Mouse (Mus musculus) kidney, adult 2 months (tissue): ENCODE measurements around the gene Supv3l1. TPM values are rescaled to one million over a fixed set of nuclear protein-coding genes. Genes with fewer than 3 reads are reported as not detected.
"Not testable (repeated sequence)": the region's sequence is repeated elsewhere in the genome, so short reads cannot be mapped to it uniquely, and the experiment has no call there.

Experiments used
- DNase-seq: peaks from one replicate; pipeline ENCODE4 v3.0.0; 2021
- H3K27ac ChIP-seq: fragments of 200-500 bp; 2 replicates; pipeline ENCODE4 v1.5.1; 2012; ENCODE audit warnings: low read depth, low read length, control low read depth, inconsistent platforms; ENCODE audit not compliant: insufficient read depth
- H3K27me3 ChIP-seq: fragments of 200-500 bp; replicated peaks from 2 replicates; pipeline ENCODE4 v1.6.1; 2012; ENCODE audit warnings: mild to moderate bottlenecking, moderate library complexity, low read length, inconsistent platforms; ENCODE audit not compliant: control insufficient read depth, insufficient read depth
- H3K36me3 ChIP-seq: fragments of 200-500 bp; 2 replicates; pipeline ENCODE4 v1.6.1; 2012; ENCODE audit warnings: mild to moderate bottlenecking, moderate library complexity, low read length, inconsistent platforms; ENCODE audit not compliant: control insufficient read depth, insufficient read depth
- H3K4me1 ChIP-seq: fragments of 200-500 bp; 2 replicates; pipeline ENCODE4 v1.6.1; 2011; ENCODE audit warnings: low read length; ENCODE audit not compliant: control insufficient read depth, insufficient read depth
- H3K4me3 ChIP-seq: fragments of 200-500 bp; 2 replicates; pipeline ENCODE4 v1.5.1; 2011; ENCODE audit warnings: mild to moderate bottlenecking, low read depth, low read length, control low read depth; ENCODE audit not compliant: insufficient read depth
- CTCF ChIP-seq: fragments of 200-500 bp; conservative IDR thresholded peaks from 2 replicates; pipeline ENCODE4 v1.5.1; 2011; ENCODE audit warnings: low read depth, mild to moderate bottlenecking, control low read depth, low read length, moderate library complexity, mixed read lengths; ENCODE audit not compliant: insufficient read depth, insufficient read length
- POLR2A ChIP-seq: fragments of 200-500 bp; IDR thresholded peaks from one replicate; pipeline ENCODE4 v1.6.1; 2011; ENCODE audit warnings: low read depth, low read length, control low read depth
- WGBS: fragments of 180-500 bp; shearing (Covaris S2); methylation state at CpG from one replicate; pipeline ENCODE4 v1.1.7; 2018; 5-methylcytosine and 5-hydroxymethylcytosine counted together
- polyA plus RNA-seq: library from polyadenylated mRNA; depleted of rRNA; stranded (reverse); fragments of >200 nt; gene quantifications from 2 replicates; pipeline ENCODE4 v1.2.3, GENCODE M21; 2012; rRNA removed

Supv3l1 gene
- polyA plus RNA-seq = 22.9 and 25.4 TPM in 2 replicates

DNA sequence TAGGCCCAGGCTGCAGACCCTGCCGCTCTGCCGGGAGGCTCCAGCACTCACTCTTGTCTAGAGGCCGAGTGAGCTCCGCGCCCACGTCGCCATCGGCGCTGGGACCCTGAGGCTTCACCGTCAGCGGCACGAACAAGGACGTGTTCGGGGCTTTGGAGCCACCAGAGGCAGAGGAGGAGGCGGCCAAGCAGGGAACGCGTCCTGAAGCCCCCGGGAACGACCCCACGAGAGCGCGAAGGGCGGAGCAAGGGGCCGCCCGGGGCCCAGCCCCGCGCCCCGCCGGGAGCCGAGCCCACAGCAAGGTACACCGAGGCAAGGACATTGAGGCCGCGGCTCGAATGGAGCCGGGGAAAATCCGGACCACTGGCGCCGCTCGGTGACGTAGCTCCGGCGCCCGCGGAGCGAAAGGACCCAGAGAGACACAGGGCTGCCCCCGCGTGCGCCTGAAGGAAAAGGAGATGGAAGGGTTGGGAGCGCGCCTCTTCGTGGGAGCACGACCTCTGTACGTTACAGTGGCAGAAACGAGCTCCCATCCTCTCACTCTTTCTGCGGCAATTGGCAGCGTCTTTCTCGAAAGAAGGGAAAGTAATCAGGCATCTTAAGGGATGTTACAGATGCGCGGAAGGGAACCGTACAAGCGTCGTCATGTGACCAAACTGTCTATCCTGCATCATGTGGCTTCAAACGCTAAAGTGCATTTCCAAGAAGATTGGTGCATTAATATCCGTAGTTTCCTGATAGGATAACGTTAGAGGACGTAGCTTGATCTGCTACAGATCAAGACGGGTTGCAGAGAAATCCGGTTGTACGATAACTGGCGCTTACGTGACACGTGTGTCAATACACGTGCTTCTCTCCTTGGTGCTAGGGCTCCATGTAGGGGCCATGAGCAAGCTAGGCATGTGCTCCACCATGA lies at the start of gene Supv3l1, which contains the start of gene 4930507D05Rik:
TSS of gene Supv3l1 (minus strand) at position 375 of the 916 bp plus-strand sequence.
TSS of gene 4930507D05Rik (plus strand) at position 126 of the 916 bp plus-strand sequence.
- Histone ChIP-seq H3K4me1 (peaks cover 4% of the 10 kb centered on the region; the same call in 1 of the 2 replicates), H3K27ac (peak within 1 kb of the TSS; percentile 95), H3K36me3 (no peaks in the 10 kb centered on the region; the same call in 1 of the 2 replicates), H3K27me3 (no peaks in the 10 kb centered on the region), H3K4me3 (peak within 1 kb of the TSS; percentile 85)
- no peak for TF ChIP-seq CTCF
- TF ChIP-seq POLR2A = no peak
- DNase-seq = peak; percentile 92
- under 1% methylated on average over 73 of the region's 73 CpGs for WGBS

GRCm38 (mm10) chr10:62491681-62492080 lies 42.1 kb upstream of the Supv3l1 start:
- DNase-seq, H3K27ac ChIP-seq, H3K4me1 ChIP-seq, H3K27me3 ChIP-seq, H3K4me3 ChIP-seq, H3K36me3 ChIP-seq: not testable (repeated sequence)
- WGBS = 88% methylated on average over 3 of the region's 3 CpGs

DNA sequence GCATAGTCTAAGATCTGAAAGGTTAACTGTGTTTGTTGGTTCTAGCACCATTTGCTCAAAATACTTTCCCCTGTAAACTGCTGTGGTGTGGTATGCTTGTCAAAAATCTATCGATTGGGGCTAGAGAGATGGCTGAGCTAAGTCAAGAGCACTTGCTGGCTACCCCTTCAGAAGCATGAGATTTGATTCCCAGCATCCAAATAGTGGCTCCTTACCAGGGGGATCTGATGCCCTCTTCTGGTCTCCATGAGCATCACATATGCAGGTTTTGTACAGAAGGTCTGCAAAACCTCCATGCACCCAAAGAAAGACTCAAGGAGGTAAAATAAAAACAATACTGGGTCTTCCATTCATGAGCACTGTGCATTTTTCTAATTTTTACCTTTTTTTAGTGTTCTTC lies 38.7 kb upstream of the Supv3l1 start:
- no peak overlapping the region for H3K27ac ChIP-seq
- peaks cover 8% of the 10 kb centered on the region; the same call in 1 of the 2 replicates for H3K4me1 ChIP-seq
- no peaks in the 10 kb centered on the region for H3K36me3 ChIP-seq
- no peaks in the 10 kb centered on the region for H3K27me3 ChIP-seq
- peak; percentile 55 for TF ChIP-seq CTCF
- TF ChIP-seq POLR2A = no peak
- H3K4me3 ChIP-seq = no peak overlapping the region
- peak; percentile 72 for DNase-seq
- WGBS = 12% methylated on average over 1 of the region's 1 CpGs

DNA sequence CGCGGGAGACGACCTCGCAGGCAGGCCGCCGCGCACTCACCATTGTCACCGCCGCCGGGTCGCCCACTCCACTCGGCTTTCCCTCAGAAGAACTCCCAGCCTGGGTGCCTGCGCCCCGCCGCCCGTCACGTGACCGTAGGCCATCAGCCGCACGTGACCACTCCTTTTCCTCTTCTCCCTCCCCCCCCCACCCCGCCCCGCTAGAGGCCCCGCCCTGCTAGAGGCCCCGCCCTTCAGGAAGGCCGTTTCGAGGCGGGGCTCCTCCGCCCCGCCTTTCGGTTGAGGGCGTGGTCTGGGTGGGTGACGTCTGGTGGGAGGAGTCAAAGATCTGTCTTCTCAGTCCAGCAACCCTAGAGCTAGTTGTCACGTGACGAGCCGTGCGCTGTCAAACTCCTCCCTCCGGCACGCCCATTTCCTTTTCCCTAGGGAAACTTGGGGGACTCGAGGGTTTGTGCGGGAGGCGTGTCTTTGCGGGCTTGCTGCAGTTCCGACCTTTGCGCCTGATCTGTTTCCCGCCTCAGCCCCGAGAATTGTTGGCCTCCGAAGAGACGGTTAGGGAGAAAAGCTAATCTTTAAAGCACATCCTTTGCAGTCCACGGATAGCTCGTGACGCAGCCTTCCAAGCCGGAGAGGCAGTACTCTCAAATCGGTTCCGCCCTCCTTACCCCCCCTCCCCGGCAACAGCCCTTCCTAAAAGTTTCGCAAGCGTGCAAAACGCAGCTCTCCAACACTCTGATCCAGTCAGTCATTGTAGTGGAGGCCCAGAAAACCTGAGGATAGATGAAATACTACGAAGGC lies 37.3 kb upstream of the Supv3l1 start, which contains the start of gene Vps26a:
TSS of gene Vps26a (minus strand) at position 188 of the 798 bp plus-strand sequence.
- Histone ChIP-seq H3K27me3 (no peaks in the 10 kb centered on the region), H3K4me3 (peak within 1 kb of the TSS; percentile 70), H3K36me3 (no peaks in the 10 kb centered on the region), H3K4me1 (peaks cover 9% of the 10 kb centered on the region; the same call in 1 of the 2 replicates), H3K27ac (peak within 1 kb of the TSS; percentile 86)
- under 1% methylated on average over 59 of the region's 59 CpGs for WGBS
- TF ChIP-seq POLR2A = peak; percentile 41
- no peak for TF ChIP-seq CTCF
- DNase-seq = peak; percentile 100

- DNase-seq = no peak
- peak overlapping the region; percentile 70 for H3K4me3 ChIP-seq
- WGBS = under 1% methylated on average over 48 of the region's 48 CpGs
- H3K36me3 ChIP-seq = no peaks in the 10 kb centered on the region
- H3K4me1 ChIP-seq = peaks cover 9% of the 10 kb centered on the region; the same call in 1 of the 2 replicates
- TF ChIP-seq CTCF (no peak), POLR2A (no peak)
- H3K27ac ChIP-seq = peak overlapping the region; percentile 86
- H3K27me3 ChIP-seq = no peaks in the 10 kb centered on the region
Measured at GRCm38 (mm10) chr10:62485878-62486582, 36.5 kb upstream of the Supv3l1 start.

DNA sequence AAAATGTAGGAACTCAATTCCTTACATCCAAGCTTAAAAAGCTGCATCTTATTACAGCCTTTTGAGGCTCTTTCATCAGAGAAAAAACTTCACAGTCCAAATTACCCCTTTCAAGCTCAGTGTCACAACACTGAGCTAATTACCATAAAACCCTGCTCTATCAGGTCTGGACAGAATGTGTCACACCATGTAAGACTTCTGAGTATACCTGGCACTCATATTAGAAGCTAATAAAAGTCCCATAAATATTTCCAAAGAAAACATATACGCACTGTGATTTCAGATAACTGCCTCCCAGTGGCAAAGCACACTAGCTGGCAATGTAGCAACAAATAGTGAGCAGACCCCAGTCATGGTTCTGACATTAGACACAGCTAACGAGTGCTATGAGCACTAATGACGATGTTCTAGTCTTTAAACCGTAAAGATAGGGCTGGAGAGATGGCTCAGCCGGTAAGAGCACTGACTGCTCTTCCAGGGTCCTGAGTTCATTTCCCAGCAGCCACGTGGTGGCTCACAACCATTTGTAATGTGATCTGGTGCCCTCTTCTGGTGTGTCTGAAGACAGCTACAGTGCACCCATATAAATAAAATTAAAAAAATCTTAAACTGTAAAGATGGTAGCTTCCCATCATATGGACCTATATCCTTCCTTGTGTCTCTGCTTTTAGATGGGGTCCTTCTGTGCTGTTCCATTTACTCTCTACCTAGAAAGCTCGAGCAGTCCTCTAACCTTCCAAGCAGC lies 31.7 kb upstream of the Supv3l1 start:
- peaks cover 1% of the 10 kb centered on the region; the same call in 1 of the 2 replicates for H3K36me3 ChIP-seq
- H3K27me3 ChIP-seq = no peaks in the 10 kb centered on the region
- no peak overlapping the region for H3K27ac ChIP-seq
- no peak for DNase-seq
- H3K4me1 ChIP-seq = peaks cover 10% of the 10 kb centered on the region; the same call in 1 of the 2 replicates
- TF ChIP-seq POLR2A (no peak), CTCF (no peak)
- H3K4me3 ChIP-seq = no peak overlapping the region
- WGBS = 56% methylated on average over 7 of the region's 7 CpGs
